Mouse (Mus musculus) mammary gland, adult 2 months (tissue): Measurements from ENCODE around the gene Gpx2. TPM values are rescaled to one million over a fixed set of nuclear protein-coding genes. Genes with fewer than 3 reads are reported as not detected.

ENCODE experiments used
- polyA plus RNA-seq: library from polyadenylated mRNA; depleted of rRNA; stranded (reverse); fragments of >200 nt; gene quantifications from 2 replicates; pipeline ENCODE4 v1.2.3, GENCODE M21; 2012; ENCODE audit warnings: low replicate concordance; rRNA removed

Gpx2 gene
- 0.29 and 0.93 TPM in 2 replicates for polyA plus RNA-seq

DNA sequence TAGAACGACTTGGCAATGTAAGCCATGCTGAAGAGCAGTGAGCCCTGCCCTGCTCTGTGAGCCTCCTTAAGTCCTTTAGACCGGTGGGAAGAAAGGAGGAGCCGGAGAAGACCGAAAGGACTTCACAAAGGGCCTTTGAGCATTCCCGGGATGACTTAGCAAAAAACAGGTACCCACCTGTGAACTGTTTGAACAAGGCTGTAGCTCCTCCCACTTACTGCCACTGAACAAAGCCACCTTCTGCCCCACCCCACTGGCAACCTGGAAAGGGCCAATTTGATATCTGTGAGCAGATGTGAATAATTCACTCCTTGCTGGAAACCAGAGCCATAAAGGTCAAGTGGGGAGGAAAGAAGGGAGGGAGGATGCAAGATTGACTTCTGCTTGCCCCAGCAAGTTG lies at the start of gene Gpx2:
TSS of gene Gpx2 (minus strand) at position 205 of the 400 bp plus-strand sequence.

GRCm38 (mm10) chr12:76822651-76823041 lies 27.3 kb upstream of the Gpx2 start, which contains the start of gene Rab15:
Rab15 (minus strand) TSS chr12:76822908.

GRCm38 (mm10) chr12:76765354-76765851 lies 30.0 kb downstream of the Gpx2 start, which contains the start of the genes Churc1 and Fntb:
Churc1 (plus strand) TSS chr12:76765538.
Fntb (plus strand) TSS chr12:76765589.

Other genes starting within 250 kb of the Gpx2 start
- gene Sptb, start 85.0 kb downstream of the Gpx2 start, polyA plus RNA-seq = 1.5 and 15.0 TPM in 2 replicates
- 32.9 and 95.8 TPM in 2 replicates for gene Churc1, start 30.0 kb downstream of the Gpx2 start, polyA plus RNA-seq
- 25.8 and 29.0 TPM in 2 replicates for gene Fntb, start 30.0 kb downstream of the Gpx2 start, polyA plus RNA-seq
- gene Rab15, start 27.4 kb upstream of the Gpx2 start, polyA plus RNA-seq = 12.4 and 15.9 TPM in 2 replicates
- gene Max, start 166.6 kb upstream of the Gpx2 start, polyA plus RNA-seq = 25.9 and 40.7 TPM in 2 replicates